Mouse (Mus musculus) megakaryocyte, embryonic 14.5 days (primary cell): ENCODE results near the gene Lrrc9.

Source experiments
- FLI1 ChIP-seq: IDR thresholded peaks from 2 replicates; pipeline ENCODE4 v1.6.1; 2012; ENCODE audit warnings: low read length, inconsistent platforms, mixed read lengths
- GATA1 ChIP-seq: IDR thresholded peaks from 3 replicates; pipeline ENCODE4 v1.6.1; 2012; ENCODE audit warnings: mixed read lengths, low read length, inconsistent platforms, borderline replicate concordance

DNA sequence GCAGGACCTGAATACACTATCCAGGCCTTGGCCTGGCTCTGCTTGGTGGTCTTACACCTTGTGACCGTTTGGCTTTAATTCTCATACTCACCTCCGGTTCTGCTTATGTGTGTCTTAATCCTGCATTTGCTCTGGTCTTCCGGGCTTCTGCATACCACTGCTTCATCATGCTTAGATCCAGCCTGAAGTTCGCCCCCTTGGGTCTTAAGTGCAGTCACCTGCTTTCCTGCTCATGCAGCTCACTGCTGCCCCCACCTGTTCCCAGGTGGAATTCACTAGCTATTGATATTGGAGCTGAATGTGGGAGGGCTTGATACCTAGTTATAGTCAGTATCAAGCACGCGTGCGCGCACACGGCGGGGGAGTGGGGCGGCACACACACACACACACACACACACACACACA is 13.9 kb upstream of the Lrrc9 start:
- TF ChIP-seq GATA1 = no peak
- TF ChIP-seq FLI1 = no peak
